Mouse (Mus musculus) lung, postnatal 25 days (tissue): Measurements from ENCODE around the gene Neto2.

Experiments
- DNase-seq: peaks from one replicate; pipeline ENCODE4 v3.0.0; 2022; ENCODE audit warnings: low spot score

The Neto2 gene

DNA sequence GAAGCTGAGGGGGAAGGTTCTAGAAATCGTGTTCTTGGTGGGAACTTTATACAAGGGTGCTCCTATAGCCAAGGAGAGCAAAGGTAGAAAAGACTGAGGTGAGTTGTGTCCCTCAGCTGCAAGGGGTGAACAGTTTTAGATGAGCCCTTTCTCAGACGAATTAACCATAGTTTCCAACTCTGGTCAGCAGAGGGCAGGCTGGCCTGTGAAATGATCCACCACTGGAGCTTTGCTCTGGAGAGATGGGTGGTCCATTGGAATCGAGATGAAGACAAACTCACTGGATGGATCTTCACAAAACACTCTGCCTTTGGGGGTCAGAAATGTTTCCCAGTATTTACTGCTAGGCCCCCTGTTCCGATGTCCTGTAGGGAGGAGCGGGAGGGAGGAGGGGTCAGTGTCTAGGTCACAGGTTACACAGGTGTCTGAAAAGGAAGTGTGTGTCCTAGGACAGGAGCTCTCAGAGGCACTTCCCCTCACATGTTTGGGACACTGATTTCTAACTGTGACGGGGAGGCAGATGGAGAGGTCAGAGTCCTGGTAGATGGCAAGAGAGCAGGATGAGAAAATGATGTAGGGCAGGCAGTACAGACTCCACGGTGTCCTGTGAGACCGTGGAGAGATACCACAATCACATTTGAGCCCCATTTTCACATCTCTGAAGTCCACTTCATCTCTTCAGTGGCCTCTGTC, 97.4 kb downstream of the Neto2 start:
- DNase-seq = peak; percentile 42

DNA sequence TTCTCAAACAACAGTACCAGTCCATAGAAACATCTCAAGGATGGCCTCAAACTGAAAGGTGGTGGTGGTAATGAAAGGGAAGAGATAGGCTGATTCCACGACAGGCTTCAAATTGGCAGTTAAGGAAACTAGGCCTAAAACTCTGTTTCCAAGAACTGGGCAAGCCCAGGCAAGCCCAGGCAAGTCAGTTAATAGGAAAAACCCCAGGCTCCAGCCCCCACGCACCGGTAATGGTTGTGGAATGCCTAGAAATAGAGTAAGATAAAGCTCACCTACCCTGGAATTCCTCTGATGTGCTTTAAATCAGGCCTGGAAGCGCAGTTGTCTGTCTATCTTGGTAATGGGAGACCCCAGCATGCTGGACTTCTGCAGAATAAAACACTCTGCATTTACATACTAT, 98.0 kb downstream of the Neto2 start:
- DNase-seq = no peak

DNA sequence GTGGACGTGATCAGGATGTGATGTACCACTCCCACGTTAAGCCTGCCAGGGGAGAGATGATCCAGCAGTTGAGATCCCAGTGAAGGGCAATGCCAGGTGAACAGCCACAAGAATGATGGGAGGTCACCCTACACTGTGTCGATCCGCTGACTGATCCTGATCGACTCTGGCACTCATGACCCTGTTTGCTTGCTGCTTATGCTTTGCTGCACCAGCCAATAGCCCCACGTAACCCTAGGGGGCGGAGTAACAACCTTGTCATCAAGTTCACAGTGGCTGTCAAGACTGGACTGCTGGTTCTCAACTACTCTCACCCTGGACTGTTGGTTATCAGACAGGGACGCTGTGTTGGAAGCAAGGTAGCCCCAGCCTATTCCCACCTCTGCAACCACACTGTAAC, 99.0 kb downstream of the Neto2 start:
- no peak for DNase-seq

DNA sequence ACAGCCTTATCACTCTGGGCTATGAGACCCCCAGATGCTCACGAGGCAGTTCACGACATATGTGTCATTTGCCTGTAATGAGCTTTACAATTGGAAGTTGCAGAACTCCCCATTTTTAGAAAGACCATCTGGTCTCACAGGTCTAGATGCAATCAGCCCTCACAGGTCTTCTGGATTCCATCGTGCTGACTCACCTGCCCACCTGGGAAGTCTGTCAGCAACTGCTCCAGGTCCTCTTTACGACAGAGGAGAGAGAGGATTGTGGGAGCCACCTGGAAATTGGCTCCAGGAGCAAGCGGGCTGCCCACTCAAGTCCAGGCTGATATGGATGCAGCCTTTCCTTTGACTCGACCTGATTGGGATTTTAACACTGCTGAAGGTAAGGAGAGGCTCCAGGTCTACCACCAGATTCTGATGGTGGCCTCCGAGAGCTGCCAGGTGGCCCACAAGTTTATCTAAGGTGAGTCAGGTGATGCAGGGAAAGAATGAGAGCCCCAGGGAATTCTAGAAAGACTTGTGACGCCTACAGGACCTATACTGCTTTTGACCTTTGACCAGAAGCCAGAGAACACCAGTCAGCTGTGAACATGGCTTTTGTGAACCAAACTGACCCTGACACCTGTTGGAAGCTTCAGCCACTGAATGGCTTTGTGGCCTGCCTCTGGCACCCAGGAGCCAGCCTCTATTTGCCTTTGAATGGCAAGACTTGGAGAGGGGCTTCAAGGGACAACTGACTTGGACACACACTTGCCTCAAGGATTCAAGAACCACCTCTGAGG, 103.1 kb downstream of the Neto2 start:
- no peak for DNase-seq

DNA sequence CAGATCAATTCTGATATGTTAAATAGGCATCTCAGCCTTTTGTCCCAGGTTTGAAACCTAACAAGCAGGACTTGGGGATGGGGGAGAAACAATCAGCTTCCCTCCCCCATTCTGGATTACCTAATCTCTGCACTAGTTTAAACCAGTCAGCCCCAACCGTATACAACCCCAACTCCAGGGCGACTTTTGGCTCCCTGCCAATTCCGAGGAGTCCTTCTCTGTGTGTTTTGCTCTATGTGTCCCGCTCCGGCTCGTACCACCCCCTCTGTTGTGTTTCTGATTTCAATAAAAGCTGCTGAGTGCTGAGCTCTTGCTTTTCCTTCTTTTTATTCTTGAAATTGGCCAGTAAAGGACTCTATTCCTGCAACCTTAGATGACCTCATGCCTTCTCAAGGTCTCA, 105.3 kb downstream of the Neto2 start:
- peak; percentile 12 for DNase-seq

DNA sequence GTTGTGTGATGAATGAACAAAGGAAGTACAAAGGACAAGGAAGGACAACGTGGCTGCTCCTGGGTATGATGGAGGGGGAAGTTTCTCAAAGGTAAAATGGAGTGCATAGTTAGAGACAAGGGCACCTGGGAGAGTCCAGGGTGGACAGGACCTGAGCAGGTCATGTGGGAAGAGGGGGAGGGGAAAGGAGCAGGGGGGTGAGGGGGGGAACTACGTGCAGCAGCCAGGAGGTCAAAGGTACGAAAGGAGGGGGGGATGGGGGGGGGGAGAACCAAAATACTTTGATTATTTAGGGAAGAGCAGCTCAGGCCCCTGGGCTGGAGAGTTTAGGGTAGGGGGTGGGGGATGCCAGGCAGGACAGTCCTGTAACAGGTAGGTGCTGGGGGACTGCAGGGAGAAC, 105.7 kb downstream of the Neto2 start:
- DNase-seq = no peak

DNA sequence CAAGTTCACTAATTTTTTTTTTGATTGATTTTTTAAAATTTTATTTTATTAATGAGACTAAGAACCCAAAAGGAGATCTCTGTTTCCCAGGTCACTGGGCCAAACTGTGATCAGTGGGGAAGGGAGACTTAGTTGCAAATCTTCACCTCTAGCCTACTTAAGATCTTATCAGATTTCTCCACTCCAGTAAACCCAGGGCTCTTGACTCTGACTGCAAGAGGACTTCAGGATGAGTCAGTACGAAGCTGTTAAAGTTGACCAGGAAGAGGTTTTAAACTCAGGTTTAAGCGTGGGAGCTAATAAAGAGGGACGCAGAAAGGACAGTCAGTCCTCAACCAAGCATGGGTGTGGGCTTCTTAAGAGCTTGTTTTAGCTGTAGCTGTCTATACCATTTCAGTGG, 107.4 kb downstream of the Neto2 start:
- peak; percentile 5 for DNase-seq

GRCm38 (mm10) chr8:85591532-85591931, 109.2 kb downstream of the Neto2 start:
- no peak for DNase-seq

- DNase-seq = no peak
Observed at GRCm38 (mm10) chr8:85590258-85590657, 110.5 kb downstream of the Neto2 start.

DNA sequence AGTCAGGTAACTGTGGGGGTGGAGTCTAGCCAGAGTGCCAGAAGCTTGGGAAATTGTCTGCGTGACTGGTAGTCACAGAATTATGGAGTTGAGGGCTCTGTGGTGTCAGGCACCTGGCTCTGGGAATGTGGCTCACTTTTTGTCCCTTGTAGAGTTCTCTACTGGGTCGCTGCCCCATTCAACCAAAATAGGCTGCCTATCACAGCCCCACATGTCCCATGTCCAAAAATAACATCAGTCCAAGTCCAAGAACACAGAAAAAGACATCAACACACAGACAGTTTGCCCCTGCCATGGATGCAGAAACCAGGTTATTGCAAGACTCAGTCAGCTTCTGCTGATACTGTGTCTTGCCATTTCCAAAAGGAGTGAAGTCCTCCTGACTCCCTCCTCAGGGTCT, 112.1 kb downstream of the Neto2 start:
- DNase-seq = no peak
